Mouse (Mus musculus): ENCODE results near the gene Wwp2. TPM values are rescaled to one million over a fixed set of nuclear protein-coding genes. Genes with fewer than 3 reads are reported as not detected.

The Wwp2 gene
- total and polyA plus RNA-seq, 2 experiments = 11.8 to 15.0 TPM

GRCm38 (mm10) chr8:107571046-107571445 lies 134.9 kb downstream of the Wwp2 start:
- Histone ChIP-seq H3K27ac (replicated peaks; ENCODE audit: insufficient read depth, low read depth, low read length) (no peak overlapping the region), H3K4me1 (ENCODE audit: control insufficient read depth, insufficient read depth, low read length) (no peaks in the 10 kb centered on the region), H3K4me3 (ENCODE audit: insufficient read depth, low read depth, low read length) (no peak overlapping the region), H3K36me3 (ENCODE audit: control insufficient read depth, insufficient read depth, low read length) (no peaks in the 10 kb centered on the region), H3K27me3 (ENCODE audit: control insufficient read depth, insufficient read depth, low read length) (no peaks in the 10 kb centered on the region), H3K79me2 (ENCODE audit: control insufficient read depth, insufficient read depth, low read length) (no peaks in the 10 kb centered on the region), H3K9ac (ENCODE audit: low read depth, low read length) (no peak overlapping the region)
- DNase-seq (ENCODE audit: extremely low read depth, low read depth, low spot score) = no peak
- WGBS = 83% methylated on average over 2 of the region's 2 CpGs
- TF ChIP-seq POLR2A (IDR thresholded peaks at IDR 0.05; ENCODE audit: extremely low read depth, insufficient read depth, low read length) (no peak), CTCF (IDR thresholded peaks at IDR 0.05; ENCODE audit: low read depth, low read length) (no peak)

GRCm38 (mm10) chr8:107571486-107572135 lies 135.4 kb downstream of the Wwp2 start:
- H3K27ac ChIP-seq (replicated peaks; ENCODE audit: insufficient read depth, low read depth, low read length) = no peak overlapping the region
- DNase-seq (ENCODE audit: extremely low read depth, low read depth, low spot score) = peak; percentile 60
- no peak overlapping the region for H3K9ac ChIP-seq (ENCODE audit: low read depth, low read length)
- no peaks in the 10 kb centered on the region for H3K27me3 ChIP-seq (ENCODE audit: control insufficient read depth, insufficient read depth, low read length)
- H3K36me3 ChIP-seq (ENCODE audit: control insufficient read depth, insufficient read depth, low read length) = no peaks in the 10 kb centered on the region
- H3K4me3 ChIP-seq (ENCODE audit: insufficient read depth, low read depth, low read length) = no peak overlapping the region
- TF ChIP-seq CTCF (IDR thresholded peaks at IDR 0.05; ENCODE audit: low read depth, low read length) (no peak), POLR2A (IDR thresholded peaks at IDR 0.05; ENCODE audit: extremely low read depth, insufficient read depth, low read length) (no peak)
- WGBS = 48% methylated on average over 7 of the region's 7 CpGs
- peaks cover 1% of the 10 kb centered on the region for H3K4me1 ChIP-seq (ENCODE audit: control insufficient read depth, insufficient read depth, low read length)
- H3K79me2 ChIP-seq (ENCODE audit: control insufficient read depth, insufficient read depth, low read length) = no peaks in the 10 kb centered on the region

- 73% methylated on average over 4 of the region's 4 CpGs for WGBS
- peaks cover 2% of the 10 kb centered on the region for H3K4me1 ChIP-seq (ENCODE audit: control insufficient read depth, insufficient read depth, low read length)
- TF ChIP-seq CTCF (IDR thresholded peaks at IDR 0.05; ENCODE audit: low read depth, low read length) (peak; percentile 88), POLR2A (IDR thresholded peaks at IDR 0.05; ENCODE audit: extremely low read depth, insufficient read depth, low read length) (no peak)
- H3K9ac ChIP-seq (ENCODE audit: low read depth, low read length) = no peak overlapping the region
- H3K4me3 ChIP-seq (ENCODE audit: insufficient read depth, low read depth, low read length) = no peak overlapping the region
- no peaks in the 10 kb centered on the region for H3K79me2 ChIP-seq (ENCODE audit: control insufficient read depth, insufficient read depth, low read length)
- no peaks in the 10 kb centered on the region for H3K27me3 ChIP-seq (ENCODE audit: control insufficient read depth, insufficient read depth, low read length)
- no peak overlapping the region for H3K27ac ChIP-seq (replicated peaks; ENCODE audit: insufficient read depth, low read depth, low read length)
- no peaks in the 10 kb centered on the region for H3K36me3 ChIP-seq (ENCODE audit: control insufficient read depth, insufficient read depth, low read length)
- peak; percentile 57 for DNase-seq (ENCODE audit: extremely low read depth, low read depth, low spot score)
These were observed 136.3 kb downstream of the Wwp2 start for GRCm38 (mm10) chr8:107572497-107572896.

- WGBS = 91% methylated on average over 3 of the region's 3 CpGs
- H3K4me3 ChIP-seq (ENCODE audit: insufficient read depth, low read depth, low read length) = no peak overlapping the region
- no peak overlapping the region for H3K27ac ChIP-seq (replicated peaks; ENCODE audit: insufficient read depth, low read depth, low read length)
- peaks cover 5% of the 10 kb centered on the region for H3K36me3 ChIP-seq (ENCODE audit: control insufficient read depth, insufficient read depth, low read length)
- TF ChIP-seq CTCF (IDR thresholded peaks at IDR 0.05; ENCODE audit: low read depth, low read length) (no peak), POLR2A (IDR thresholded peaks at IDR 0.05; ENCODE audit: extremely low read depth, insufficient read depth, low read length) (no peak)
- H3K4me1 ChIP-seq (ENCODE audit: control insufficient read depth, insufficient read depth, low read length) = peaks cover 2% of the 10 kb centered on the region
- no peaks in the 10 kb centered on the region for H3K27me3 ChIP-seq (ENCODE audit: control insufficient read depth, insufficient read depth, low read length)
- peak; percentile 27 for DNase-seq (ENCODE audit: extremely low read depth, low read depth, low spot score)
- no peaks in the 10 kb centered on the region for H3K79me2 ChIP-seq (ENCODE audit: control insufficient read depth, insufficient read depth, low read length)
- H3K9ac ChIP-seq (ENCODE audit: low read depth, low read length) = no peak overlapping the region
These were observed 138.6 kb downstream of the Wwp2 start for GRCm38 (mm10) chr8:107574771-107575170.

GRCm38 (mm10) chr8:107576702-107577101 lies 140.5 kb downstream of the Wwp2 start:
- Histone ChIP-seq H3K9ac (ENCODE audit: low read depth, low read length) (peak overlapping the region; percentile 66; the same call in 1 of the 2 replicates), H3K27me3 (ENCODE audit: control insufficient read depth, insufficient read depth, low read length) (no peaks in the 10 kb centered on the region), H3K4me1 (ENCODE audit: control insufficient read depth, insufficient read depth, low read length) (peaks cover 2% of the 10 kb centered on the region), H3K27ac (replicated peaks; ENCODE audit: insufficient read depth, low read depth, low read length) (no peak overlapping the region), H3K4me3 (ENCODE audit: insufficient read depth, low read depth, low read length) (no peak overlapping the region), H3K79me2 (ENCODE audit: control insufficient read depth, insufficient read depth, low read length) (no peaks in the 10 kb centered on the region), H3K36me3 (ENCODE audit: control insufficient read depth, insufficient read depth, low read length) (peaks cover 23% of the 10 kb centered on the region)
- TF ChIP-seq POLR2A (IDR thresholded peaks at IDR 0.05; ENCODE audit: extremely low read depth, insufficient read depth, low read length) = no peak
- TF ChIP-seq CTCF (IDR thresholded peaks at IDR 0.05; ENCODE audit: low read depth, low read length) = peak; percentile 62
- WGBS = 8% methylated on average over 10 of the region's 10 CpGs
- peak; percentile 62 for DNase-seq (ENCODE audit: extremely low read depth, low read depth, low spot score)

GRCm38 (mm10) chr8:107577640-107578039 lies 141.5 kb downstream of the Wwp2 start:
- no peaks in the 10 kb centered on the region for H3K79me2 ChIP-seq (ENCODE audit: control insufficient read depth, insufficient read depth, low read length)
- TF ChIP-seq POLR2A (IDR thresholded peaks at IDR 0.05; ENCODE audit: extremely low read depth, insufficient read depth, low read length) (no peak), CTCF (IDR thresholded peaks at IDR 0.05; ENCODE audit: low read depth, low read length) (no peak)
- peaks cover 2% of the 10 kb centered on the region for H3K4me1 ChIP-seq (ENCODE audit: control insufficient read depth, insufficient read depth, low read length)
- H3K36me3 ChIP-seq (ENCODE audit: control insufficient read depth, insufficient read depth, low read length) = peaks cover 31% of the 10 kb centered on the region
- no peaks in the 10 kb centered on the region for H3K27me3 ChIP-seq (ENCODE audit: control insufficient read depth, insufficient read depth, low read length)
- no peak overlapping the region for H3K27ac ChIP-seq (replicated peaks; ENCODE audit: insufficient read depth, low read depth, low read length)
- no peak for DNase-seq (ENCODE audit: extremely low read depth, low read depth, low spot score)
- 79% methylated on average over 4 of the region's 4 CpGs for WGBS
- no peak overlapping the region for H3K9ac ChIP-seq (ENCODE audit: low read depth, low read length)
- no peak overlapping the region for H3K4me3 ChIP-seq (ENCODE audit: insufficient read depth, low read depth, low read length)
